Mouse (Mus musculus) E14TG2a.4 (cell line): ENCODE data around the gene Nisch.

Experiments used
- CTCF ChIP-seq: conservative IDR thresholded peaks from 2 replicates; pipeline ENCODE4 v1.5.1; 2014; ENCODE audit warnings: low read length
- NANOG ChIP-seq: IDR thresholded peaks from 2 replicates; pipeline ENCODE4 v1.6.1; 2014; ENCODE audit warnings: borderline replicate concordance, low read length, mixed read lengths
- POU5F1 ChIP-seq: IDR thresholded peaks from 2 replicates; pipeline ENCODE4 v1.6.1; 2014; ENCODE audit warnings: low read length, borderline replicate concordance

GRCm38 (mm10) chr14:31226978-31227377 is 10.2 kb upstream of the Nisch start:
- TF ChIP-seq CTCF (no peak), NANOG (no peak), POU5F1 (no peak)
